Mouse (Mus musculus) gastrocnemius, postnatal 10 days (tissue): Measurements from ENCODE around the gene Tmem8b. TPM values are rescaled to one million over a fixed set of nuclear protein-coding genes. Genes with fewer than 3 reads are reported as not detected.

Source experiments
- DNase-seq: peaks from one replicate; pipeline ENCODE4 v3.0.0; 2021; ENCODE audit warnings: mixed read lengths
- long read RNA-seq, 2 experiments: library from polyadenylated mRNA; stranded (forward); transcript quantifications; one replicate each; pipeline ENCODE4 v2.0.0; 2021
- total RNA-seq, 2 experiments: library from RNA; stranded (reverse); gene quantifications; 2 replicates each; pipeline ENCODE4 v1.2.3; 2021

Tmem8b gene
- 10 to 100 TPM in 1 of 2 experiments, 1 to 10 TPM in 1; 9.1 to 10.8 TPM for total RNA-seq
- long read RNA-seq, experiment 1, full-length matches to known transcripts = 3 of 10 reads
- long read RNA-seq, experiment 1, partial matches to known transcripts = 1 of 10 reads
- long read RNA-seq, experiment 1, other reads (novel, unspliced or antisense) = 6 of 10 reads
- long read RNA-seq, experiment 2, full-length matches to known transcripts = 1 of 5 reads
- long read RNA-seq, experiment 2, partial matches to known transcripts = 1 of 5 reads
- long read RNA-seq, experiment 2, other reads (novel, unspliced or antisense) = 3 of 5 reads

GRCm38 (mm10) chr4:43668782-43669427 lies at the start of gene Tmem8b, which contains the start of gene Fam221b:
Tmem8b (plus strand) TSS chr4:43668971.
Fam221b (minus strand) TSS chr4:43669145.
- peak; percentile 89 for DNase-seq

GRCm38 (mm10) chr4:43620146-43620778 lies 48.5 kb upstream of the Tmem8b start:
- no peak for DNase-seq

- no peak for DNase-seq
These were observed 39.5 kb upstream of the Tmem8b start for GRCm38 (mm10) chr4:43629106-43629817.

- DNase-seq = peak; percentile 66
These were observed 38.7 kb upstream of the Tmem8b start for GRCm38 (mm10) chr4:43630030-43630581.

- DNase-seq = no peak
These were observed 38.1 kb upstream of the Tmem8b start for GRCm38 (mm10) chr4:43630671-43631045.

- peak; percentile 60 for DNase-seq
These were observed 37.5 kb upstream of the Tmem8b start, which contains the start of gene Npr2 for GRCm38 (mm10) chr4:43631046-43631955. Npr2 (plus strand) TSS chr4:43631935.

- peak; percentile 37 for DNase-seq
These were observed 36.5 kb upstream of the Tmem8b start for GRCm38 (mm10) chr4:43631956-43632920.

GRCm38 (mm10) chr4:43633296-43633695 lies 35.5 kb upstream of the Tmem8b start:
- no peak for DNase-seq

- no peak for DNase-seq
These were observed 35.0 kb upstream of the Tmem8b start for GRCm38 (mm10) chr4:43633736-43634135.

- no peak for DNase-seq
These were observed 34.0 kb upstream of the Tmem8b start for GRCm38 (mm10) chr4:43634621-43635374.

- DNase-seq = no peak
These were observed 32.0 kb upstream of the Tmem8b start for GRCm38 (mm10) chr4:43636751-43637150.

GRCm38 (mm10) chr4:43640076-43640475 lies 28.7 kb upstream of the Tmem8b start:
- no peak for DNase-seq

- DNase-seq = no peak
These were observed 28.3 kb upstream of the Tmem8b start for GRCm38 (mm10) chr4:43640491-43640890.

GRCm38 (mm10) chr4:43649783-43650182 lies 19.0 kb upstream of the Tmem8b start:
- DNase-seq = no peak

- no peak for DNase-seq
These were observed 16.0 kb upstream of the Tmem8b start for GRCm38 (mm10) chr4:43652726-43653125.

GRCm38 (mm10) chr4:43653161-43654015 lies 15.4 kb upstream of the Tmem8b start, which contains the start of gene Spag8:
Spag8 (minus strand) TSS chr4:43653594.
- DNase-seq = no peak

- DNase-seq = no peak
These were observed 13.0 kb upstream of the Tmem8b start for GRCm38 (mm10) chr4:43655656-43656338.
